Mouse (Mus musculus) embryonic facial prominence, embryonic 10.5 days (tissue): ENCODE measurements at regions not wholly inside any gene's neighbourhood (a gene's known extent, or its start where the extent isn't known, plus 50 kb on each side); places are given as distances from the start of the nearest gene placed in this dataset.

ENCODE experiments used
- DNase-seq: peaks from one replicate; pipeline ENCODE4 v3.0.0-alpha.2; 2017; ENCODE audit warnings: low spot score
- H3K27ac ChIP-seq: fragments of 300-500 bp; sonication (generic); replicated peaks from 2 replicates; pipeline ENCODE4 v1.5.1; 2016; ENCODE audit warnings: mild to moderate bottlenecking
- H3K27me3 ChIP-seq: fragments of 300-500 bp; sonication (generic); replicated peaks from 2 replicates; pipeline ENCODE4 v1.6.1; 2016; ENCODE audit warnings: low read depth, mild to moderate bottlenecking; ENCODE audit not compliant: poor library complexity, severe bottlenecking
- H3K36me3 ChIP-seq: fragments of 300-500 bp; sonication (generic); replicated peaks from 2 replicates; pipeline ENCODE4 v1.6.1; 2016; ENCODE audit warnings: mild to moderate bottlenecking, moderate library complexity
- H3K4me1 ChIP-seq: fragments of 300-500 bp; sonication (generic); 2 replicates; pipeline ENCODE4 v1.6.1; 2016
- H3K4me3 ChIP-seq: fragments of 300-500 bp; sonication (generic); 2 replicates; pipeline ENCODE4 v1.5.1; 2016; ENCODE audit warnings: mild to moderate bottlenecking, moderate library complexity
- H3K9me3 ChIP-seq: fragments of 300-500 bp; sonication (generic); 2 replicates; pipeline ENCODE4 v1.6.1; 2016; ENCODE audit warnings: mild to moderate bottlenecking
- WGBS: fragments of 180-500 bp; shearing (Covaris S2); methylation state at CpG from one replicate; pipeline ENCODE4 v1.1.7; 2016; 5-methylcytosine and 5-hydroxymethylcytosine counted together

DNA sequence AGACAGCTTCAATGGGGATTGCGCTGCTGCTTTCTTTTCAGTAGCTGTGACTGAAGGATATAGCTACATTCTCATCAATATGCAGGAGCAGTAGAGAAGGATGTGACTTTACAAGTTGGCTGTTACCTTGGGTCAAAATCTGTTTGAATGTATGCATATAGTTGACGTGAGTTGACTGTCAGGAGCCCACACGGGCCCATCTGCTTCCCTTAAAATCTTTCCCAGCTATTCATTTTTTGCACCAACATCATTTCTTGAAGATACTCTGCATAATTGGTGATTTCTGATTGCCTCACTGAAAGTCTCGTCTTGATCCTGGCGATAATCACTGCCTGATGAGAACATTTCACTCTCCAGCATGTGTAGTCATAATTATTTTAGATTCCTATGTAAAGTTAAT is 92.7 kb upstream of the Rnd3 start:
- WGBS: 75% methylated on average over 5 of the region's 5 CpGs
- Histone ChIP-seq H3K4me1 (peaks cover 15% of the 10 kb centered on the region), H3K27me3 (no peaks in the 10 kb centered on the region), H3K4me3 (no peak overlapping the region), H3K36me3 (no peaks in the 10 kb centered on the region), H3K27ac (no peak overlapping the region), H3K9me3 (no peaks in the 10 kb centered on the region)
- no peak for DNase-seq

GRCm38 (mm10) chr2:51240000-51240399 is 91.1 kb upstream of the Rnd3 start:
- Histone ChIP-seq H3K4me3 (no peak overlapping the region), H3K27me3 (no peaks in the 10 kb centered on the region), H3K36me3 (no peaks in the 10 kb centered on the region), H3K9me3 (no peaks in the 10 kb centered on the region), H3K4me1 (peaks cover 15% of the 10 kb centered on the region), H3K27ac (no peak overlapping the region)
- DNase-seq: no peak
- WGBS: 83% methylated on average over 1 of the region's 1 CpGs

GRCm38 (mm10) chr2:51238992-51239391 is 90.1 kb upstream of the Rnd3 start:
- DNase-seq: no peak
- 66% methylated on average over 4 of the region's 4 CpGs for WGBS
- Histone ChIP-seq H3K36me3 (no peaks in the 10 kb centered on the region), H3K4me3 (peak overlapping the region; percentile 13; the same call in 1 of the 2 replicates), H3K27me3 (no peaks in the 10 kb centered on the region), H3K4me1 (peaks cover 21% of the 10 kb centered on the region), H3K27ac (no peak overlapping the region), H3K9me3 (no peaks in the 10 kb centered on the region)

- no peaks in the 10 kb centered on the region for H3K27me3 ChIP-seq
- 16% methylated on average over 16 of the region's 16 CpGs for WGBS
- peak overlapping the region; percentile 13; the same call in 1 of the 2 replicates for H3K4me3 ChIP-seq
- no peaks in the 10 kb centered on the region for H3K9me3 ChIP-seq
- no peak overlapping the region for H3K27ac ChIP-seq
- H3K4me1 ChIP-seq: peaks cover 21% of the 10 kb centered on the region
- DNase-seq: peak; percentile 68
- H3K36me3 ChIP-seq: no peaks in the 10 kb centered on the region
These were observed 89.4 kb upstream of the Rnd3 start for GRCm38 (mm10) chr2:51238131-51238931.

- Histone ChIP-seq H3K27ac (no peak overlapping the region), H3K27me3 (no peaks in the 10 kb centered on the region), H3K4me1 (peaks cover 21% of the 10 kb centered on the region), H3K36me3 (no peaks in the 10 kb centered on the region), H3K4me3 (no peak overlapping the region), H3K9me3 (no peaks in the 10 kb centered on the region)
- DNase-seq: no peak
- WGBS: 88% methylated on average over 10 of the region's 10 CpGs
These were observed 88.5 kb upstream of the Rnd3 start for GRCm38 (mm10) chr2:51237451-51237850.

DNA sequence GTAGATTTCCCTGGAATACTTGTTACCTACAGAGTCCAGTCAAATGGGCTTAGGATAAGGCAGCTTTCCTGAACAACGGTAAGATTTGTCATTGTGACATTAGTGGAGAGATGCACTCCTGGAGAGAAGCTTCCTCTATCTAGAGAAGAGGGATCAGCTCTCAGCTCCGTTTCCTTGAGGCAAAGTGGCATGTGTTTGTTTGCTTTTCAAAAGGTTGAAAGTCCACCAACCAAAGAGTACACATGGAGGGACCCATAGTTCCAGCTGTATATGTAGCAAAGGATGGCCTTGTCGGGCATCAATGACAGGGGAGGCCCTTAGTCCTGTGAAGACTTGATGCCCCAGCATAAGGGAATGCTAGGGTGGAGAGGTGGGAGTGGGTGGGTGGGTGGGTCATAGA is 87.9 kb upstream of the Rnd3 start:
- Histone ChIP-seq H3K4me3 (no peak overlapping the region), H3K27ac (no peak overlapping the region), H3K36me3 (no peaks in the 10 kb centered on the region), H3K4me1 (peaks cover 21% of the 10 kb centered on the region), H3K27me3 (no peaks in the 10 kb centered on the region), H3K9me3 (no peaks in the 10 kb centered on the region)
- WGBS: 67% methylated on average over 3 of the region's 3 CpGs
- no peak for DNase-seq

- Histone ChIP-seq H3K27me3 (no peaks in the 10 kb centered on the region), H3K27ac (no peak overlapping the region), H3K4me3 (no peak overlapping the region), H3K4me1 (peaks cover 21% of the 10 kb centered on the region), H3K9me3 (no peaks in the 10 kb centered on the region), H3K36me3 (no peaks in the 10 kb centered on the region)
- DNase-seq: no peak
- 69% methylated on average over 5 of the region's 5 CpGs for WGBS
These were observed 85.5 kb upstream of the Rnd3 start for GRCm38 (mm10) chr2:51234427-51234826.

DNA sequence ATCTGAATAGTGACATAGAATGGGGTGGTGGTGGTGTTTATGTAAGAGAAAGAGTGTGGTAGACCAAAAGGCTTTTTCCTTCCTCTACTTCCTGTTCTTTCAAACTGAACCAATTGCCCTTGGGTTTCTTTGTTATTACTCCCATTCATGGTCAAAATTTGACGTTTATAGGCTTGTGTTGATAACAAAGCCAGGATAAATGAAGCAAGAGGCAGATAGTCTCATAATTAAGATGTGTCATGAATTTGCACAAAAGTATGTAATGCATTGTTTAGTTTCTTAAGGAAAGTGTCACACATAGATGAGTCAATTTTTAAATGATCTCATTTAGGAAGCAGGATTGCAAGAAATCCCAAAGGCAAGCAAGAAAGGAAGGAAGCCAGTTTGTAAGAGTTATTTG is 73.9 kb upstream of the Rnd3 start:
- no peaks in the 10 kb centered on the region for H3K27me3 ChIP-seq
- no peak overlapping the region for H3K27ac ChIP-seq
- H3K9me3 ChIP-seq: no peaks in the 10 kb centered on the region
- no peak for DNase-seq
- 48% methylated on average over 1 of the region's 1 CpGs for WGBS
- no peak overlapping the region for H3K4me3 ChIP-seq
- H3K4me1 ChIP-seq: peaks cover 18% of the 10 kb centered on the region
- H3K36me3 ChIP-seq: no peaks in the 10 kb centered on the region

DNA sequence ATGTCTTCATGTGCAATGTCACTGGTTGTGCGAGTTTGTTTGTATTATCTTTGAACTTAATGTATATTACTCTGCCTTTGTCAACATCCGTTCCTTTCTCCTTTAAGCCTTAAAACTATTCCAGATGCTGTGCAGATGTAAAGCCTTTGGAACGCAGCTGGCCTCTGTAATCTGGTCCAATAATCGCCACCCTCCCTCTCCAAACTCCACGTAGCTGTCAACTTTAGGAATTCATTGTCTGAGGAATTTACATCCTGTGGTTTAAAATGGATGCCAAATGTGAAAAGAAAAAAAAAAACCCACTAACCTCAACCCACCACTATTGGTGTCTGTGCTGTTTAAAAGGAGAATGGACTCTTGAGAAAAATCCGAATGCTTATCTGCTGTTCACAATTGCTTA is 70.8 kb upstream of the Rnd3 start:
- H3K27ac ChIP-seq: 0 out of 2 replicates have a peak overlapping the region, but pooled peaks have one; percentile 10
- no peak overlapping the region for H3K4me3 ChIP-seq
- 32% methylated on average over 6 of the region's 6 CpGs for WGBS
- H3K9me3 ChIP-seq: no peaks in the 10 kb centered on the region
- no peaks in the 10 kb centered on the region for H3K27me3 ChIP-seq
- H3K36me3 ChIP-seq: no peaks in the 10 kb centered on the region
- peak; percentile 63 for DNase-seq
- H3K4me1 ChIP-seq: peaks cover 18% of the 10 kb centered on the region

DNA sequence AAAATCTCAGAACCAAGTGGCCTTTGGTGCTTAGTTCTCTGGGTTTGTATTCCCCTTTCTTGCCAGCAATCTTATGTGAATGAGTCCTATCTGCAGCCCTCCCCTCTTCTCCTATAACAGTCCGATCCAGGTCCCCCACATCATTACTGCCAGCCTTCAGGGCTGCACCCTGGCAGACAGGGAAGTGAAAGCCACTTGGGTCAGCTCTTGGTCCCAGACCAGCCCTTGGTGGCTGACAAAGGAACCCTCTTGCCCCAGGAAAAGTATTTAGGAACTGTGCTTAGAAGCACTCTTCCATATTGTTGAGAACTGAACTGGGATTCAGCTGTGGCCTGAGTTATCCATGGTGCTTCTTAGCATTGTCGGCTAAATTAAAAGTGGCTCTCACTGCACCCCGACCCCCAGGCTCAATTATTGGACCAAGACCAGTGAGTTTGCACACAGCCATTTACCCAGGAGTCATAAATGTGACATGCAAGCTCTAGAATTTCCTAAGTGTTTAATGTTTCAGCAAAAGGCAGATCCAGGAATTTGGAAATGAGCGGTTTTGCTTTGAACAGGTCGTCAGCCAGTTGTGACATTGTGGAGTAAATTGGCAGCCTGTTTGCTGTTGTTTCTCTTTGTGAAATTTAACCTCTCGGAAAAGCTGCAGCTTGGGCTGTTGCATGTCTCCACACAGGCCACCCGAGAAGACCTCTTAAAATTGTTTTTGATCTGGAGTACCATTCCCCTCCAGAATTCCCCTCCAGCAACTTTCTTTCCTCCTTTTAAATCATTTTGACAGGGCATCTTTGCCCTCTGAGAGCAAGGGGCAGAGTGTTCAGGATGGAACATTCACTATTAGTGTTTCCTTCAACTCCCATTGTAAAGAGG is 58.5 kb upstream of the Rnd3 start:
- Histone ChIP-seq H3K27ac (peak overlapping the region; percentile 75), H3K4me1 (peaks cover 28% of the 10 kb centered on the region), H3K36me3 (no peaks in the 10 kb centered on the region), H3K9me3 (no peaks in the 10 kb centered on the region), H3K27me3 (no peaks in the 10 kb centered on the region), H3K4me3 (no peak overlapping the region)
- peak; percentile 56 for DNase-seq
- WGBS: 39% methylated on average over 7 of the region's 7 CpGs

DNA sequence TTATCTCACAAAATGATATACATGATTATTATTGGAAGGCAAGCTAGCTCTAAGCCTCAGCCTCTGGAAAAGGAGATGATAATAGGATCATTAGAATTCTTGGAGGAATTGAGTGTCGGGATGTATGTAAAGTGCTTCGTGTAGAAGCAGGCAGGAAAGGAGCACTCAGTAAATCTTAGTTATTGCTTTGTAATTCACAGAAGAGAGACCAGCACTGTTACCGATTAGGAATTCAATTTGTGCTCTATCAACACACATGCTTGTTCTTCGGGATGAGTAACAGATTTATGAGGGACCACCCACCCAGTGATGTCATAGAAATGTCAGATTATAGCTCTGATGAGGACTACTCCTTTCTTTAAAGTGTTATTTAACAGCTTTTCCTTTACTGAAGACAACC is 57.4 kb upstream of the Rnd3 start:
- Histone ChIP-seq H3K9me3 (no peaks in the 10 kb centered on the region), H3K36me3 (no peaks in the 10 kb centered on the region), H3K27me3 (no peaks in the 10 kb centered on the region), H3K4me1 (peaks cover 21% of the 10 kb centered on the region), H3K27ac (no peak overlapping the region), H3K4me3 (no peak overlapping the region)
- 59% methylated on average over 4 of the region's 4 CpGs for WGBS
- DNase-seq: no peak
